Mouse (Mus musculus) B cell, adult (primary cell): ENCODE data around the gene Ndufa8. TPM values are rescaled to one million over a fixed set of nuclear protein-coding genes. Genes with fewer than 3 reads are reported as not detected.

ENCODE experiments used
- total RNA-seq: library from RNA; stranded (reverse); gene quantifications from 4 replicates; pipeline ENCODE4 v1.2.4, GENCODE M21; 2023; ENCODE audit not compliant: inconsistent age

Ndufa8 gene
- total RNA-seq, result 37.1 to 47.7 TPM (median 47.1 TPM) in 4 replicates

GRCm38 (mm10) chr2:36048748-36049566 is at the start of gene Ndufa8, which contains the start of gene Morn5:
TSS of gene Ndufa8 (minus strand) at chr2:36049406.
TSS of gene Morn5 (plus strand) at chr2:36049458.

Other genes starting within 250 kb of the Ndufa8 start
- gene Ttll11, start 69.5 kb downstream of the Ndufa8 start, total RNA-seq, result 0.74 to 1.2 TPM (median 0.87 TPM) in 4 replicates
- not detected in 4 replicates for gene Morn5, start 52 bp upstream of the Ndufa8 start, total RNA-seq
- gene Lhx6, start 56.0 kb upstream of the Ndufa8 start, total RNA-seq, result not detected in 4 replicates
- gene Mrrf, start 87.0 kb upstream of the Ndufa8 start, total RNA-seq, result 10.2 to 17.6 TPM (median 12.3 TPM) in 4 replicates
- 40.7 to 45.0 TPM (median 42.9 TPM) in 4 replicates for gene Rbm18, start 87.4 kb upstream of the Ndufa8 start, total RNA-seq
- gene Ptgs1, start 181.0 kb upstream of the Ndufa8 start, total RNA-seq, result 0.80 to 2.4 TPM (median 2.1 TPM) in 4 replicates